Mouse (Mus musculus) embryonic facial prominence, embryonic 12.5 days (tissue): ENCODE data around the gene Rela. TPM values are rescaled to one million over a fixed set of nuclear protein-coding genes. Genes with fewer than 3 reads are reported as not detected.

ENCODE experiments used
- ATAC-seq: fragments of 200-750 bp; cut with Nextera tagmentation; 2 replicates; pipeline ENCODE4 v1.8.0; 2017; ENCODE audit not compliant: insufficient number of reproducible peaks, insufficient read depth, low FRiP score, low TSS enrichment
- H3K27ac ChIP-seq: fragments of 300-500 bp; sonication (generic); 2 replicates; pipeline ENCODE4 v1.5.1; 2016; ENCODE audit warnings: mild to moderate bottlenecking
- H3K27me3 ChIP-seq: fragments of 300-500 bp; sonication (generic); 2 replicates; pipeline ENCODE4 v1.6.1; 2016; ENCODE audit warnings: mild to moderate bottlenecking, moderate library complexity
- H3K36me3 ChIP-seq: fragments of 300-500 bp; sonication (generic); 2 replicates; pipeline ENCODE4 v1.6.1; 2016; ENCODE audit warnings: mild to moderate bottlenecking
- H3K4me1 ChIP-seq: fragments of 300-500 bp; sonication (generic); 2 replicates; pipeline ENCODE4 v1.6.1; 2016
- H3K4me2 ChIP-seq: fragments of 300-500 bp; sonication (generic); replicated peaks from 2 replicates; pipeline ENCODE4 v1.6.1; 2016; ENCODE audit warnings: mild to moderate bottlenecking, moderate library complexity
- H3K4me3 ChIP-seq: fragments of 300-500 bp; sonication (generic); 2 replicates; pipeline ENCODE4 v1.5.1; 2016; ENCODE audit warnings: mild to moderate bottlenecking
- H3K9ac ChIP-seq: fragments of 300-500 bp; sonication (generic); 2 replicates; pipeline ENCODE4 v1.6.1; 2016; ENCODE audit warnings: mild to moderate bottlenecking, moderate library complexity
- H3K9me3 ChIP-seq: fragments of 300-500 bp; sonication (generic); 2 replicates; pipeline ENCODE4 v1.6.1; 2016; ENCODE audit warnings: mild to moderate bottlenecking, moderate library complexity
- WGBS: fragments of 180-500 bp; shearing (Covaris S2); methylation state at CpG from one replicate; pipeline ENCODE4 v1.1.7; 2016; 5-methylcytosine and 5-hydroxymethylcytosine counted together
- polyA plus RNA-seq: library from polyadenylated mRNA; unstranded; fragments of >200 nt; fragmentation: Nextera tagmentation; extraction: Ambion mirVana; gene quantifications from 2 replicates; pipeline ENCODE4 v1.2.1, GENCODE M21; 2016

Rela gene
- polyA plus RNA-seq, 1 experiment from 2014 or later = 49.3 TPM

GRCm38 (mm10) chr19:5638416-5639005 lies 1.2 kb downstream of the Rela start:
- peaks cover 51% of the 10 kb centered on the region for H3K36me3 ChIP-seq
- peak overlapping the region; percentile 93 for H3K9ac ChIP-seq
- ATAC-seq = no peak
- no peaks in the 10 kb centered on the region for H3K9me3 ChIP-seq
- H3K4me2 ChIP-seq = peak overlapping the region; percentile 88
- peak overlapping the region; percentile 90; the same call in 1 of the 2 replicates for H3K27ac ChIP-seq
- peak overlapping the region; percentile 82 for H3K4me3 ChIP-seq
- H3K4me1 ChIP-seq = peaks cover 15% of the 10 kb centered on the region
- no peaks in the 10 kb centered on the region for H3K27me3 ChIP-seq
- 88% methylated on average over 18 of the region's 18 CpGs for WGBS

GRCm38 (mm10) chr19:5640339-5640738 lies 3.1 kb downstream of the Rela start:
- no peaks in the 10 kb centered on the region for H3K27me3 ChIP-seq
- H3K36me3 ChIP-seq = peaks cover 69% of the 10 kb centered on the region
- H3K27ac ChIP-seq = no peak overlapping the region
- 79% methylated on average over 9 of the region's 9 CpGs for WGBS
- peaks cover 15% of the 10 kb centered on the region for H3K4me1 ChIP-seq
- H3K4me2 ChIP-seq = no peak overlapping the region
- no peaks in the 10 kb centered on the region for H3K9me3 ChIP-seq
- H3K4me3 ChIP-seq = no peak overlapping the region
- no peak overlapping the region for H3K9ac ChIP-seq
- ATAC-seq = no peak

- ATAC-seq = no peak
- H3K27ac ChIP-seq = no peak overlapping the region
- no peak overlapping the region for H3K4me2 ChIP-seq
- WGBS = 92% methylated on average over 17 of the region's 17 CpGs
- no peak overlapping the region for H3K4me3 ChIP-seq
- no peaks in the 10 kb centered on the region for H3K27me3 ChIP-seq
- H3K9me3 ChIP-seq = no peaks in the 10 kb centered on the region
- H3K9ac ChIP-seq = no peak overlapping the region
- peaks cover 15% of the 10 kb centered on the region for H3K4me1 ChIP-seq
- H3K36me3 ChIP-seq = peaks cover 75% of the 10 kb centered on the region
Observed at GRCm38 (mm10) chr19:5641021-5641420, 3.7 kb downstream of the Rela start.

- H3K27ac ChIP-seq = no peak overlapping the region
- no peak overlapping the region for H3K4me2 ChIP-seq
- H3K36me3 ChIP-seq = peaks cover 82% of the 10 kb centered on the region
- 89% methylated on average over 8 of the region's 8 CpGs for WGBS
- no peaks in the 10 kb centered on the region for H3K27me3 ChIP-seq
- no peaks in the 10 kb centered on the region for H3K9me3 ChIP-seq
- H3K4me1 ChIP-seq = peaks cover 13% of the 10 kb centered on the region
- H3K4me3 ChIP-seq = no peak overlapping the region
- H3K9ac ChIP-seq = no peak overlapping the region
- ATAC-seq = no peak
Observed at GRCm38 (mm10) chr19:5641641-5642040, 4.4 kb downstream of the Rela start.

GRCm38 (mm10) chr19:5645280-5645679 lies 8.0 kb downstream of the Rela start:
- H3K36me3 ChIP-seq = peaks cover 76% of the 10 kb centered on the region
- WGBS = 97% methylated on average over 9 of the region's 9 CpGs
- H3K4me3 ChIP-seq = no peak overlapping the region

GRCm38 (mm10) chr19:5646731-5647330 lies 9.5 kb downstream of the Rela start:
- H3K4me3 ChIP-seq = no peak overlapping the region
- H3K27me3 ChIP-seq = no peaks in the 10 kb centered on the region
- 87% methylated on average over 8 of the region's 8 CpGs for WGBS
- no peak for ATAC-seq
- no peak overlapping the region for H3K27ac ChIP-seq
- H3K4me2 ChIP-seq = no peak overlapping the region
- peaks cover 7% of the 10 kb centered on the region; the same call in 1 of the 2 replicates for H3K4me1 ChIP-seq
- no peaks in the 10 kb centered on the region for H3K9me3 ChIP-seq
- H3K9ac ChIP-seq = no peak overlapping the region
- peaks cover 72% of the 10 kb centered on the region for H3K36me3 ChIP-seq

More at GRCm38 (mm10) chr19:5645280-5645679, 8.0 kb downstream of the Rela start:
- H3K27me3 ChIP-seq = no peaks in the 10 kb centered on the region
- peaks cover 7% of the 10 kb centered on the region; the same call in 1 of the 2 replicates for H3K4me1 ChIP-seq
- no peak overlapping the region for H3K27ac ChIP-seq
- no peak overlapping the region for H3K9ac ChIP-seq
- no peak overlapping the region for H3K4me2 ChIP-seq
- no peak for ATAC-seq
- H3K9me3 ChIP-seq = no peaks in the 10 kb centered on the region

- H3K36me3 ChIP-seq = peaks cover 72% of the 10 kb centered on the region
- no peak for ATAC-seq
- H3K27ac ChIP-seq = peak overlapping the region; percentile 85
- H3K4me2 ChIP-seq = no peak overlapping the region
- H3K4me3 ChIP-seq = no peak overlapping the region
- no peaks in the 10 kb centered on the region for H3K27me3 ChIP-seq
- no peaks in the 10 kb centered on the region for H3K9me3 ChIP-seq
- peaks cover 7% of the 10 kb centered on the region; the same call in 1 of the 2 replicates for H3K4me1 ChIP-seq
- 0 out of 2 replicates have a peak overlapping the region, but pooled peaks have one; percentile 37 for H3K9ac ChIP-seq
- WGBS = 93% methylated on average over 6 of the region's 6 CpGs
Observed at GRCm38 (mm10) chr19:5647791-5648190, 10.5 kb downstream of the Rela start.

GRCm38 (mm10) chr19:5648401-5649297 lies 11.4 kb downstream of the Rela start:
- peak overlapping the region; percentile 44 for H3K4me2 ChIP-seq
- peak overlapping the region; percentile 17 for H3K4me3 ChIP-seq
- H3K9me3 ChIP-seq = no peaks in the 10 kb centered on the region
- H3K36me3 ChIP-seq = peaks cover 65% of the 10 kb centered on the region
- peak overlapping the region; percentile 85 for H3K27ac ChIP-seq
- WGBS = 9% methylated on average over 26 of the region's 26 CpGs
- 0 out of 2 replicates have a peak, but pooled peaks cover under 1% of the 10 kb centered on the region for H3K27me3 ChIP-seq
- ATAC-seq = peak; percentile 83
- H3K9ac ChIP-seq = peak overlapping the region; percentile 37; the same call in 1 of the 2 replicates
- peaks cover 9% of the 10 kb centered on the region; the same call in 1 of the 2 replicates for H3K4me1 ChIP-seq

GRCm38 (mm10) chr19:5649298-5649741 lies 12.0 kb downstream of the Rela start:
- Histone ChIP-seq H3K4me2 (peak overlapping the region; percentile 44), H3K36me3 (peaks cover 58% of the 10 kb centered on the region)
- 76% methylated on average over 6 of the region's 6 CpGs for WGBS

GRCm38 (mm10) chr19:5651502-5652274 lies 14.4 kb downstream of the Rela start:
- H3K4me3 ChIP-seq = no peak overlapping the region
- H3K4me1 ChIP-seq = peaks cover 27% of the 10 kb centered on the region
- H3K27ac ChIP-seq = no peak overlapping the region
- H3K27me3 ChIP-seq = peaks cover 27% of the 10 kb centered on the region
- WGBS = 57% methylated on average over 13 of the region's 13 CpGs
- peaks cover 34% of the 10 kb centered on the region for H3K36me3 ChIP-seq
- no peak overlapping the region for H3K9ac ChIP-seq
- H3K4me2 ChIP-seq = no peak overlapping the region
- no peaks in the 10 kb centered on the region for H3K9me3 ChIP-seq
- no peak for ATAC-seq

More at GRCm38 (mm10) chr19:5649298-5649741, 12.0 kb downstream of the Rela start:
- Histone ChIP-seq H3K4me3 (peak overlapping the region; percentile 17), H3K4me1 (peaks cover 14% of the 10 kb centered on the region), H3K9ac (peak overlapping the region; percentile 37; the same call in 1 of the 2 replicates), H3K27me3 (peaks cover 7% of the 10 kb centered on the region), H3K27ac (no peak overlapping the region; the same call in 1 of the 2 replicates), H3K9me3 (no peaks in the 10 kb centered on the region)
- ATAC-seq = no peak

- Histone ChIP-seq H3K27me3 (peaks cover 27% of the 10 kb centered on the region), H3K4me3 (no peak overlapping the region)
Observed at GRCm38 (mm10) chr19:5652570-5652969, 15.3 kb downstream of the Rela start.

More at GRCm38 (mm10) chr19:5652570-5652969, 15.3 kb downstream of the Rela start:
- no peaks in the 10 kb centered on the region for H3K9me3 ChIP-seq
- no peak overlapping the region for H3K4me2 ChIP-seq
- H3K9ac ChIP-seq = no peak overlapping the region
- peaks cover 27% of the 10 kb centered on the region for H3K4me1 ChIP-seq
- 79% methylated on average over 6 of the region's 6 CpGs for WGBS
- ATAC-seq = no peak
- H3K27ac ChIP-seq = no peak overlapping the region
- peaks cover 26% of the 10 kb centered on the region for H3K36me3 ChIP-seq
